Mouse (Mus musculus): ENCODE measurements around the gene Lgals1. TPM values are rescaled to one million over a fixed set of nuclear protein-coding genes. Genes with fewer than 3 reads are reported as not detected.
A peak's percentile ranks its signal among the peaks of the same experiment; 100 is the strongest.

The Lgals1 gene
- total and polyA plus RNA-seq, 3 experiments = 558 to 3,673 (median 2,086) TPM

GRCm38 (mm10) chr15:78901422-78901789 lies 25.1 kb upstream of the Lgals1 start:
- TF ChIP-seq TAL1 (conservative IDR thresholded peaks at IDR 0.05; ENCODE audit: low read depth, low read length) (no peak), CTCF (IDR thresholded peaks at IDR 0.05; ENCODE audit: low read depth, low read length) (0 out of 2 replicates have a peak, but pooled peaks have one; percentile 9), GATA1 (IDR thresholded peaks at IDR 0.05; ENCODE audit: borderline replicate concordance, low read length) (no peak)
- DNase-seq (ENCODE audit: low spot score) (no peak), ATAC-seq (ENCODE audit: extremely low read depth, insufficient number of reproducible peaks, low FRiP score, poor library complexity, severe bottlenecking) (no peak)
- Histone ChIP-seq H3K27me3 (ENCODE audit: insufficient read depth, low read length) (no peaks in the 10 kb centered on the region), H3K36me3 (replicated peaks) (peaks cover 61% of the 10 kb centered on the region), H3K4me1 (ENCODE audit: insufficient read depth, low read depth, low read length) (peaks cover 85% of the 10 kb centered on the region), H3K9me3 (replicated peaks) (no peaks in the 10 kb centered on the region), H3K4me3 (ENCODE audit: low read depth, low read length) (peak overlapping the region; percentile 96)

- Histone ChIP-seq H3K36me3 (replicated peaks) (peaks cover 78% of the 10 kb centered on the region), H3K4me1 (ENCODE audit: insufficient read depth, low read depth, low read length) (peaks cover 79% of the 10 kb centered on the region), H3K4me3 (ENCODE audit: low read depth, low read length) (peak overlapping the region; percentile 65; the same call in 1 of the 2 replicates), H3K27me3 (ENCODE audit: insufficient read depth, low read length) (no peaks in the 10 kb centered on the region), H3K9me3 (replicated peaks) (no peaks in the 10 kb centered on the region)
- TF ChIP-seq TAL1 (conservative IDR thresholded peaks at IDR 0.05; ENCODE audit: low read depth, low read length) (no peak), CTCF (IDR thresholded peaks at IDR 0.05; ENCODE audit: low read depth, low read length) (peak; percentile 94)
- DNase-seq (ENCODE audit: low spot score) (no peak), ATAC-seq (ENCODE audit: extremely low read depth, insufficient number of reproducible peaks, low FRiP score, poor library complexity, severe bottlenecking) (no peak)
Observed at GRCm38 (mm10) chr15:78903243-78903642, 23.3 kb upstream of the Lgals1 start.

GRCm38 (mm10) chr15:78908399-78908798 lies 18.1 kb upstream of the Lgals1 start:
- ATAC-seq (ENCODE audit: extremely low read depth, insufficient number of reproducible peaks, low FRiP score, poor library complexity, severe bottlenecking) = no peak
- H3K4me3 ChIP-seq (ENCODE audit: low read depth, low read length) = no peak overlapping the region
- peaks cover 100% of the 10 kb centered on the region for H3K36me3 ChIP-seq (replicated peaks)
- TF ChIP-seq TAL1 (conservative IDR thresholded peaks at IDR 0.05; ENCODE audit: low read depth, low read length) (no peak), POLR2AphosphoS5 (IDR thresholded peaks at IDR 0.05; ENCODE audit: insufficient replicate concordance, low read depth, low read length) (no peak), GATA2 (IDR thresholded peaks at IDR 0.05; ENCODE audit: borderline replicate concordance, low read depth, low read length) (no peak), GATA1 (IDR thresholded peaks at IDR 0.05; ENCODE audit: borderline replicate concordance, low read length) (no peak), CTCF (IDR thresholded peaks at IDR 0.05; ENCODE audit: low read depth, low read length) (no peak)
- H3K4me1 ChIP-seq (ENCODE audit: insufficient read depth, low read depth, low read length) = peaks cover 90% of the 10 kb centered on the region
- no peaks in the 10 kb centered on the region for H3K9me3 ChIP-seq (replicated peaks)
- no peak for DNase-seq (ENCODE audit: low spot score)
- H3K27me3 ChIP-seq (ENCODE audit: insufficient read depth, low read length) = no peaks in the 10 kb centered on the region

- H3K27me3 ChIP-seq (ENCODE audit: insufficient read depth, low read length) = no peaks in the 10 kb centered on the region
- TF ChIP-seq POLR2AphosphoS5 (IDR thresholded peaks at IDR 0.05; ENCODE audit: insufficient replicate concordance, low read depth, low read length) (no peak), GATA1 (IDR thresholded peaks at IDR 0.05; ENCODE audit: borderline replicate concordance, low read length) (no peak), TAL1 (conservative IDR thresholded peaks at IDR 0.05; ENCODE audit: low read depth, low read length) (no peak), CTCF (IDR thresholded peaks at IDR 0.05; ENCODE audit: low read depth, low read length) (no peak), GATA2 (IDR thresholded peaks at IDR 0.05; ENCODE audit: borderline replicate concordance, low read depth, low read length) (no peak)
- peaks cover 86% of the 10 kb centered on the region for H3K4me1 ChIP-seq (ENCODE audit: insufficient read depth, low read depth, low read length)
- H3K36me3 ChIP-seq (replicated peaks) = peaks cover 95% of the 10 kb centered on the region
- ATAC-seq (ENCODE audit: extremely low read depth, insufficient number of reproducible peaks, low FRiP score, poor library complexity, severe bottlenecking) (no peak), DNase-seq (ENCODE audit: low spot score) (no peak)
- no peaks in the 10 kb centered on the region for H3K9me3 ChIP-seq (replicated peaks)
- no peak overlapping the region for H3K4me3 ChIP-seq (ENCODE audit: low read depth, low read length)
Observed at GRCm38 (mm10) chr15:78908982-78909381, 17.5 kb upstream of the Lgals1 start.

DNA sequence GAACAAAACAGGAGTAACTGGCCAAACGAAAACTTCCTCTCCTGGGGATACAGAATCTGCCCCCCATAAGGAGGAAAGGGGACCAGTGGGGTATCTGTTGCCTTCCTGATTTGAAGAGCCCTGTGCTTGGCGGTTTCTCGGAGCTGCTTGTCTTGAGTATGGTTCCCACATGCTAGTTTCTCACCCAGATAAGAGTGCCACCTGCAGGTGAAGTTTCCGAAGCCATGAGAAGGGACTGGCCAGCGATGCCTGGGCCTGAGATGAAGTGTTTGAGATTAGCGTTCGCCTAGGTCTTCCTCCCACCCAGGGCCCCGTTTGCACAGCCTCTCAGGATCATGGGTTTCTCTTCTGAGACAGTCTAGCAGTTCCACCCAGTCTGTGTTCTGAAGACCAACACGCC lies 14.5 kb upstream of the Lgals1 start:
- DNase-seq (ENCODE audit: low spot score) = no peak
- Histone ChIP-seq H3K9me3 (replicated peaks) (no peaks in the 10 kb centered on the region), H3K4me3 (ENCODE audit: low read depth, low read length) (no peak overlapping the region), H3K27me3 (ENCODE audit: insufficient read depth, low read length) (no peaks in the 10 kb centered on the region), H3K4me1 (ENCODE audit: insufficient read depth, low read depth, low read length) (peaks cover 88% of the 10 kb centered on the region), H3K36me3 (replicated peaks) (peaks cover 88% of the 10 kb centered on the region)
- TF ChIP-seq GATA2 (IDR thresholded peaks at IDR 0.05; ENCODE audit: borderline replicate concordance, low read depth, low read length) = no peak
- TF ChIP-seq GATA1 (IDR thresholded peaks at IDR 0.05; ENCODE audit: borderline replicate concordance, low read length) = no peak
- no peak for TF ChIP-seq TAL1 (conservative IDR thresholded peaks at IDR 0.05; ENCODE audit: low read depth, low read length)
- no peak for TF ChIP-seq POLR2AphosphoS5 (IDR thresholded peaks at IDR 0.05; ENCODE audit: insufficient replicate concordance, low read depth, low read length)
- TF ChIP-seq CTCF (IDR thresholded peaks at IDR 0.05; ENCODE audit: low read depth, low read length) = no peak
- no peak for ATAC-seq (ENCODE audit: extremely low read depth, insufficient number of reproducible peaks, low FRiP score, poor library complexity, severe bottlenecking)

- H3K36me3 ChIP-seq (replicated peaks) = peaks cover 86% of the 10 kb centered on the region
Observed at GRCm38 (mm10) chr15:78913632-78914090, 12.9 kb upstream of the Lgals1 start, which contains the start of gene Pdxp. TSS of gene Pdxp (plus strand) at chr15:78913919.

More at GRCm38 (mm10) chr15:78913632-78914090, 12.9 kb upstream of the Lgals1 start, which contains the start of gene Pdxp:
- ATAC-seq (ENCODE audit: extremely low read depth, insufficient number of reproducible peaks, low FRiP score, poor library complexity, severe bottlenecking) = peak; percentile 94
- H3K27me3 ChIP-seq (ENCODE audit: insufficient read depth, low read length) = no peaks in the 10 kb centered on the region
- TF ChIP-seq TAL1 (conservative IDR thresholded peaks at IDR 0.05; ENCODE audit: low read depth, low read length) = no peak
- no peak for TF ChIP-seq CTCF (IDR thresholded peaks at IDR 0.05; ENCODE audit: low read depth, low read length)
- no peak for TF ChIP-seq GATA2 (IDR thresholded peaks at IDR 0.05; ENCODE audit: borderline replicate concordance, low read depth, low read length)
- no peak for TF ChIP-seq GATA1 (IDR thresholded peaks at IDR 0.05; ENCODE audit: borderline replicate concordance, low read length)
- no peak for TF ChIP-seq POLR2AphosphoS5 (IDR thresholded peaks at IDR 0.05; ENCODE audit: insufficient replicate concordance, low read depth, low read length)
- H3K9me3 ChIP-seq (replicated peaks) = no peaks in the 10 kb centered on the region
- H3K4me1 ChIP-seq (ENCODE audit: insufficient read depth, low read depth, low read length) = peaks cover 87% of the 10 kb centered on the region
- peak; percentile 92 for DNase-seq (ENCODE audit: low spot score)
- peak within 1 kb of the TSS; percentile 98 for H3K4me3 ChIP-seq (ENCODE audit: low read depth, low read length)
